Mouse (Mus musculus) embryonic fibroblast, embryonic 13.5 days (primary cell): ENCODE measurements around the gene Atp8b5. TPM values are rescaled to one million over a fixed set of nuclear protein-coding genes. Genes with fewer than 3 reads are reported as not detected.

ENCODE experiments used
- H3K27ac ChIP-seq: 2 replicates; pipeline ENCODE4 v1.5.1; 2012; ENCODE audit warnings: low read length, control low read depth, inconsistent platforms; ENCODE audit not compliant: insufficient read depth
- H3K4me1 ChIP-seq: 2 replicates; pipeline ENCODE4 v1.6.1; 2011; ENCODE audit warnings: low read length; ENCODE audit not compliant: control insufficient read depth, insufficient read depth
- H3K4me3 ChIP-seq: 2 replicates; pipeline ENCODE4 v1.5.1; 2011; ENCODE audit warnings: mild to moderate bottlenecking, control low read depth, low read length; ENCODE audit not compliant: insufficient read depth
- CTCF ChIP-seq: IDR thresholded peaks from 2 replicates; pipeline ENCODE4 v1.5.1; 2011; ENCODE audit warnings: mild to moderate bottlenecking, control low read depth, low read length, moderate library complexity, borderline replicate concordance; ENCODE audit not compliant: insufficient read depth
- POLR2A ChIP-seq: IDR thresholded peaks from 2 replicates; pipeline ENCODE4 v1.6.1; 2011; ENCODE audit warnings: low read depth, mild to moderate bottlenecking, control low read depth, low read length, moderate library complexity
- polyA plus RNA-seq: library from polyadenylated mRNA; stranded (reverse); fragments of >200 nt; gene quantifications from 2 replicates; pipeline ENCODE4 v1.2.4, GENCODE M21; 2011; ENCODE audit warnings: low read depth; ENCODE audit not compliant: missing spikeins, insufficient read length

Atp8b5 gene
- polyA plus RNA-seq, 1 experiment: not detected

DNA sequence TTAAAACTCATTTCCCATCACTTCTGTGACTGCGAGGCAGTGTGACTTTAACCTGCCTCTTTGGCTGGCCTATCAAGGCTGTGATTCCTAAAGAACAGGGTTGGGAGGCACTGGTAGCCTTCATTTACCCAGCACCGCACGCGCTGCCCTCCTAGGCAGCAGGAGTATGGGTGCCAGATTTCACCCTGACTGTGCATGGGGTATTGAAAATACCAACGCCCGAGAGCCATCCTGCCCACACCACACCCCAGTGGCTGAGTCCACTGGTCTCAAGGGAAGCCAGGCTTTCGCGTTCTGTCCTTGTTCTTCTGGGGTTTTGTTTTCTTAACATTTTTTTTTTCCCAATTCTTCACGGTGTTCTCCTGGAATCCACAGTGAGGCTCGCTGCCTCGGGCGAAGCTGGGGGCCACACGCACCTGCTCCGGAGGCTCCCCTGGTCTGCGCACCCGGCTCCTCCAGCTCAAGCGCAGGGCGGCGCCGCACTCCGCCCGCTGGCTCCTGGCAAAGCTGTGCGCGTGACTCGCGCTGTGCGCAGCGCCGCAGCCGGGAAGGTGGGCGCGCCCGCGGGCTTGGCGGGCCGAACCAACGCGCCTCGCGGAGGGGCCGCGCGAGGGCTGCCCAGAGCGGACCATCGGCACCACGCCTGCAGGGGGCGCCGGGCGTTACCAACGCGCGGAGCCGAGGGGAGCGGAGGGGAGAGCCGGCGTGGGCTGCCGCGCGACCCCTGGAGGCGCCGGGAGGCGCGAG, 114.6 kb downstream of the Atp8b5 start, which contains the start of gene Rusc2:
TSS of gene Rusc2 (plus strand) at position 572 of the 747 bp plus-strand sequence.
- TF ChIP-seq CTCF (peak; percentile 44; the same call in 1 of the 2 replicates), POLR2A (peak; percentile 58; the same call in 1 of the 2 replicates)
- peak within 1 kb of the TSS; percentile 79 for H3K4me3 ChIP-seq
- H3K4me1 ChIP-seq: 0 out of 2 replicates have a peak, but pooled peaks cover 4% of the 10 kb centered on the region
- peak within 1 kb of the TSS; percentile 86 for H3K27ac ChIP-seq

DNA sequence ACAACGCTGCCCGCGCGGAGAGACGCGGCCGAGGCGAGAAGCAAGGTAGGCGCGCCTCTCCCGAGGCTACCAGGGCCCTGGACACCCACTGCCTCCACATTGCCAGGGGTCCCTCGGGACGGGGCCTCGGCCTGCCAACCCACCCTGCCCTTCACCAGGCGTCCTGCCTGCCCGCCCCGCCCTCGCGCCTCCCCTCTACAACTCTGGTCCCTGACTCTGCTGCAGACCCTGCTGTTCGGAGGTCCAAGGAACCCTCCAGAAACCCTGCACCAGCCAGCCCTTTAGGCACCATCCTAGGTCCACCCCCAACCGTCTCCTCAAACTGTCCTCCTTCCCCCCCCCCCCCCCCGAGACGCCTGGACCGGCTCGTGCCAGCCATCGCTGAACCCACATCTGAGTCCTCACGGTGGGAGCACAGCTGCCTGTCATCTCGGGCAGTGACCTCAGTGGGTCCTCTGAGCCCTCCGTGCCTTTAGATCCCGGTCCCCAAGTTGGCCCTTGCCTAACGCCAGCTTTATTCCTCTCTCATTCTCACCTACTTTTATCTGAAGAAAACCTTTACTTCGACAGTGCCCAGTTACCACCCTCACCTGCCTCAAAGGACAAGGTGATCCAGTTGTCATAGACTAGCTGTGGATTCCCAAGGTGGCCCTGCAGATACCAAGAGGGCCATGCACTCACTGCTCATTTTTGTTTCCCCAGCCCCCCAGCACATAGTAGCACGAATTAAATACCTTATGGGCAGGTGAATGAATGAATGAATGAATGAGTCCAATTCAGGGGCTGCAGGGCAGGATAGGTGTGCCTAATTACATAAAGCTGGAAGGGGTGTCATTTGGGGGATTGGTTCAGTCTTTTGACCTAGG, 115.4 kb downstream of the Atp8b5 start:
- 0 out of 2 replicates have a peak, but pooled peaks cover 4% of the 10 kb centered on the region for H3K4me1 ChIP-seq
- H3K27ac ChIP-seq: peak overlapping the region; percentile 86
- TF ChIP-seq POLR2A (peak; percentile 37), CTCF (no peak)
- peak overlapping the region; percentile 79 for H3K4me3 ChIP-seq

DNA sequence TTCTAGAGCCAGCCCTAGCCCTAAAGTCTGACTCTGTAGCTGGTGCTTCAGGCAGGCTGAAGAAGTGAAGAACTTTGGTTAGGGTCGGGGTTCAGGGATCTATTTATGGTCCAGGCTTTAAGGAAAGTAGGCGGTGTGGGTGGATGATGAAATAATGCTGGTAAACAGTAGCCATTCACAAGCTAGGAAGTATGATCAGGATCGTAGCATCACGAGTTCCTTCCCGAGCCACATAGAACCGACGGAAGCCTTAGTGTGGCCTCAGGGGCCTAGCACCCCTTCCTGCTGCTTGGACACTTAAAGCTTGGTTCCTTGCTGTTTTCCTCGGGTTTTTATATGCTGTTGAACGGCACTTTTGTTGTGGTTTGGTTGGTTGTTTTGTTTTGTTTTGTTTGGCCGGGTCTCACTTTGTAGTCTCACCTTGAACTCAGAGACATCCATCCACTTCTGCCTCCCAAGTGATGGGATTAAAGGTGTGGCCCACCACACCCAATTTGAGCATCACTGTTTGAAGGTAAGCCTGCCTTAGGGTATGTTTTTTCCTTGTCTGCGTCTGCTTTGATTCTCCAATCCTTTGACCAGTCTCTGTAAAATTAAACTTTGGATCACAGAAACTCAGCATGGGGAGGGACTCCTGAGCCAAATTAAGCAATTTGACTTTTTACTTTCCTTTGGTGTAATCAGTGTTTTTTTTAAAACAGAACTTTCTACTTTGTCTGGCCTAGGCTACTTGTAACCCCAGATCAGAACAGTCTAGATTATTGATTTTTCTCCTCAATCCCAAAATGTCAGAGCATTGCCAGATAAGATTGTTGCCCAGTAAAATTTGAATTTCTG, 116.5 kb downstream of the Atp8b5 start:
- H3K4me3 ChIP-seq: peak overlapping the region; percentile 79
- 0 out of 2 replicates have a peak, but pooled peaks cover 4% of the 10 kb centered on the region for H3K4me1 ChIP-seq
- TF ChIP-seq POLR2A (peak; percentile 38), CTCF (no peak)
- H3K27ac ChIP-seq: peak overlapping the region; percentile 79

DNA sequence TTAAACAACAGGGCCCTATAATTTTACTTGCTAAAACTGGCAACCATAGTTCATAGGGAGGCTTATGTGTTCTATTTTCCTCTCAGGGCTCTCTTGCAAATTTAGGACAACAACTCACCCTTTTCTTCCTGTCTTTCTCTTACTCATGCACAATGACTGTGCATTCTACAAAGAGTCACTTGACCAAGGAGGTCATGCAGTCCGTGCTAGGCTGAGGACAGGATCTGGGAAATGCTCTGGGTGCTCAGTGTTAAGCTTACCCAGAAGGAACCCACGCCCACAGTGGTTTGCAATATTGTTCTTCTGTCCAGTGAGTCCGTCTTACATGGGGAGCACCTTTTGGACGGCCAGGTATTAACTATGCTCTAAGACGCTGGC, 117.1 kb downstream of the Atp8b5 start:
- no peak for TF ChIP-seq CTCF
- peak; percentile 33; the same call in 1 of the 2 replicates for TF ChIP-seq POLR2A
- peak overlapping the region; percentile 79 for H3K27ac ChIP-seq
- H3K4me1 ChIP-seq: 0 out of 2 replicates have a peak, but pooled peaks cover 4% of the 10 kb centered on the region
- peak overlapping the region; percentile 1; the same call in 1 of the 2 replicates for H3K4me3 ChIP-seq

DNA sequence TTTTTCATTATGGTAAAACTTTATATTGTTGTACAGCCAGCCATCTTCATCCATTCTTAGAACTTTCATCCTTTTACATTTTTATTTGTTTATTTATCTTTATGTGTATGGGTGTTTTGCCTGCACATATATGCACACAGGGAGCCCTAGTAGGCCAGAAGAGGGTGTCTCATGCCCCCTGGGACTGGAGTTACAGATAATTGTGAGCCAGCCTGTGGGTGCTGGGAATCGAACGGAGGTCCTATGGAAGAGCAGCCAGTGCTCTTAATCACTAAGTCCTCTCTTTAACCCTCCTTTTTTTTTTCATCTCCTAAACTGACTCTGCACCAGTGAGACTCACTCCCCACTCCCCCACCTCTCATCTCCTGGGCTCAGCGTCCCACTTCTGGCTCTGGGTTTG, 117.6 kb downstream of the Atp8b5 start:
- TF ChIP-seq CTCF (no peak), POLR2A (no peak)
- H3K4me3 ChIP-seq: no peak overlapping the region
- peak overlapping the region; percentile 79; the same call in 1 of the 2 replicates for H3K27ac ChIP-seq
- peaks cover 4% of the 10 kb centered on the region; the same call in 1 of the 2 replicates for H3K4me1 ChIP-seq

DNA sequence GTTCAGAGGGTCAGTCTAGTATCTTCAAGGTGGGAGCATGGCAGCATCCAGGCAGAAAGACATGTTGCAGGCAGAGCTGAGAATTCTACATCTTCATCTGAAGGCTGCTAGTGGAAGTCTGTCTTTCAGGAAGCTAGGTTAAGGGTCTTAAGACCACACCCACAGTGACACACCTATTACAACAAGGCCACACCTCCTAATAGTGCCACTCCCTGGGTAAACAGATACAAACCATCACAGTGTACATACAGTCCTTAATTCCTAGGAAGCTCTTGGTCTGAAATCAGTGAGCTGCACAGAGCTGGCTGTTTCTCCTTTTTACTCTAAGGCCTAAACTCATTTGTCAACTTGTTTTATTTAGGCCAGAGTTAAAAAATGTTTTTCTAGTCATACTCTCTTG, 120.0 kb downstream of the Atp8b5 start:
- Histone ChIP-seq H3K4me3 (no peak overlapping the region), H3K4me1 (peaks cover 4% of the 10 kb centered on the region), H3K27ac (no peak overlapping the region; the same call in 1 of the 2 replicates)
- no peak for TF ChIP-seq POLR2A
- TF ChIP-seq CTCF: no peak

DNA sequence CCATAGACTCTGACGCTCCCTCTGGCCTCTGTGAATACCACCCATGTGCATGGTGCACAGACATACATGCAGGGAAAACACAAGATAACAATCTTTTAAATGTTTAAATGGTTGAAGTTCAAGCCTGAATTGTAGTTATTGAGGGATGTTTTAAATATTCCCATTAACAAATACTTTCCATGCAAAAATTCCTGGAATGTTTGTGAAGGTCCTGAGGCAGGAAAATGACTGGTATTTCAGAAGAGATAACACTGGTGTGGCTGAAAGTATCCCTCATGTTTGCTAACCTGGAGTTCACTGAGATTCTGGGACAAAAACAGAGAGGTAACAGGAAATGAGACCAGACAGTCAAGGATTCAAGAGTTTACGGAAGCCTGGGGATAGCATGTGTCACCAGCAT, 122.4 kb downstream of the Atp8b5 start:
- Histone ChIP-seq H3K27ac (peak overlapping the region; percentile 38; the same call in 1 of the 2 replicates), H3K4me3 (no peak overlapping the region), H3K4me1 (peaks cover 6% of the 10 kb centered on the region)
- no peak for TF ChIP-seq CTCF
- no peak for TF ChIP-seq POLR2A

DNA sequence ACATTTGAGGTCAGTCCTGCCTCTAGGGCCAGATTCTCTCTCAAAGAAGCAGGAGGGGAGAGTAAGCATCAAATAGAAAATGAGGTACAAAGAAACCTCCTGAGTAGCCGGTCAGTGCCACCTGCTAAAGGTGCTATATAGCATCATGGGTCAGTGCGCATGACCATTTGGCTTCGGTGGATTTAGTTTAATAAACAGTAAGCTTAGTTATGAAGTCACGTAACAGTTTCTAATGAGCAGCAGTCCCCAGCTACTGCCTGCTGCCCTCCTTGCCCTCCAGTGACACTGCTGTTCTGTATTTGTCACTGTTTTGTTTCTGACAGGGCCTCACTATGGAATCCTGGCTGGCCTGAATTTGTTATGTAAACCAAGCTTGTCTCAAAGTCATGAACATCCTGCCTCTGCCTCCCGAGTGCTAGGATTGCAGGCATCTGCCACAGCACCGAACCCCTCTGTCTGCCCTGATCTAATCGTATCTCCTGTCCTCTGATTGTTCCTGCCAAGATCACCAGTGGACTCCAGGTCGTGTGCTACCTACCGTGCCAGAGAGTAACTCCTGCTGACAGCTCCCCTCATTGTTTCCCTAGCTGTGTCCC, 123.0 kb downstream of the Atp8b5 start:
- Histone ChIP-seq H3K4me3 (no peak overlapping the region), H3K27ac (peak overlapping the region; percentile 38; the same call in 1 of the 2 replicates), H3K4me1 (peaks cover 9% of the 10 kb centered on the region)
- TF ChIP-seq CTCF (no peak), POLR2A (no peak)

DNA sequence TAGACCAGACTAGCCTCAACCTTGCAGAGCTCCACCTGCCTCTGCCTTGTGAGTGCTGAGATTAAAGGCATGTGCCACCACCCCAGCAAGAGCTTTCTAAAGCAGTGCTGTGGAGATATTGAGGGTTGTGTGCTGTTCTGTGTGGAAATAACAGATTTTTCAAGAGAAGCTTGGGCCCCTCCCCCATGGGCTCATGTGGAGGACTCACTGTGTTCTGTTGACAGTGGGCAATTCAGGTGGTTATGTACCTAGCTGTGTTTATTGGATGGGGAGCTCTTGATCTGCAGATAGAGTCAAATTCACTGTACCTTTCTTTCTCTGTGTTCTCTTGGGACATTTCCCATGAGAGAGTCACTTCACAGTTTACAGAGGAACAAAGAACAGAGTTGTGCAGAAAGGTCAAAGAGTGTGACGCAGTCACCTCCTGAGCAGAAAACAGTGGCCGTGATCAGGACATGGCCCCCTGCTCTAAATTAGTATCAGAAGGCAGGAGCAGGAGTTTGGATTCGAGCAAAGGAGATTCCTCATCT, 124.6 kb downstream of the Atp8b5 start:
- Histone ChIP-seq H3K4me3 (no peak overlapping the region), H3K4me1 (peaks cover 15% of the 10 kb centered on the region), H3K27ac (no peak overlapping the region)
- TF ChIP-seq CTCF (no peak), POLR2A (no peak)
